Mouse (Mus musculus): Measurements from ENCODE around the gene Tmem116.

The Tmem116 gene

GRCm38 (mm10) chr5:121451644-121452025, at the start of gene Tmem116:
TSS of gene Tmem116 (plus strand) at chr5:121451893.
- peak; percentile 40 for DNase-seq

DNA sequence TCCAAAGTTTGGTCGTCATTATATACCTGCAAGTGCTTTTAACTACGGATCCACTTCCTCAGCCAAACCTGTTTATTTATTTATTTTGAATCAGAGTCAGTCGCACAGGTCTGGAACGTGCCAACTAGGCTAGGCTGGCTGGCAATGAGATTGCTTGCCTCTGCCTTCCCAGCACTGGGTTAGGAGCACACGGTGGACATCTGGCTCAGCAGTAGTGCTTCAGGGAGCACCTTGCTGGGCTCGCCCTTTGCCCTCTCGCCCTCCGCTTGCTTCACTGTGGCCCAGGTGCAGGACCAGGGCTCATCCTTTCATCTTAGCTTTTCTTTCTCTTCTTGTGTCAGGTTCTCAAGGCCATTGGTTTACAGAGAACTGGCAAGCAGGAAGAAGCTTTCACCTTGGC, 43.8 kb upstream of the Tmem116 start:
- no peak for DNase-seq

DNA sequence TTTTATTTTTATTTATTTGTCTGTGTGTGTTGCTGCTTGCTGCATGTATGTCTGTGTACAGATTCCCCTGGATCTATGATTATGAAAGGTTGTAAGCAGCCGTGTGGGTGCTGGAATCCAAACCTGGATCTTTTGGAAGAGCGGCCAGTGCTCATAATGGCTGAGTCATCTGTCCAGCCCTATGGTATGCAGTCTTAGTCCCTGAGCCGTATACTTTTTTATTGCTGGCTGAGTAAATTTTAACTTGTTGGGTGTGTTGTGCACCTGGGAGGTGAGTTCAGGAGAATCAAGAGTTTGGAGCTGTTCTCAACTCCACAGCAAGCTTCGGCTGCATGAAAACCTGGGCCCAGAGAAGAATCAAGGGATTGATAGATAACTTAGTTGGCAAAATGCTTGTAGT, 40.7 kb upstream of the Tmem116 start:
- DNase-seq = no peak

GRCm38 (mm10) chr5:121420721-121421120, 31.0 kb upstream of the Tmem116 start:
- DNase-seq = no peak

DNA sequence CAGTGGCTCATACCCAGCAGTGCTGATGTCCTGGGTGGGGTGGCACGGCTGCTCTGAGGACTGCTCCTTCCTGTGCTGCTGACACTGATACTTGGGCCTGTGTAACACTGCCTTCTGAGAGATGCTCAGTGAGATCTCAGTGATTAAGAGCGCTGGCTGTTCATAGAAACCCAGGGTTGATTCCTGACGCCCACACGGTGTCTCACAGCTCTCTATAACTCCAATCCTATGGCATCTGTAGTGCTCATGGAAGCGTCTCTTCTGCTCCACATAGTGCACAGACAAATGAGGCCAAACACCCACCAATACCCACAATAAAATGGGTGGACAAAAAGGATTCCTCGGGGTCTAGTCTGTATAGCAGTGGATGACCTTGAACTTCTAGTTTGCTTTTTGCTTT, 28.9 kb upstream of the Tmem116 start:
- DNase-seq = no peak

DNA sequence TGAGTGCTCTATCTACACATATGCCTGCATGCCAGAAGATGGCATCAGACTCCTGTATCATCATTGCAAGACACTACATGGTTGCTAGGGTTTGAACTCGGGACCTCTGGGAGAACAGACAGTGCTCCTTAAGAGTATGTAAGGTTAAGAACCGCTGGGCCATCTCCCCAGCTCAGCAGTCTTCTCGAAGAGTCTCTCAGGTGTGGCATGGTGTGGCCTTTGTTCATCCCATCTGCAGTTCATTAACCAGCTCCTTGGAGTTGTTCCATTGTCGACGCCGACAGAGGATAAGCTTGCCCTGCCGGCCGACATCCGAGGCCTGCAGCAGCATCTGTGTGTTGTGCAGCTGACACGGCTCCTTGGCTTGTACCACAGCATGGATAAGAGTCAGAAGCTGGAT, 28.4 kb upstream of the Tmem116 start:
- DNase-seq = no peak

GRCm38 (mm10) chr5:121428954-121429353, 22.7 kb upstream of the Tmem116 start:
- no peak for DNase-seq

DNA sequence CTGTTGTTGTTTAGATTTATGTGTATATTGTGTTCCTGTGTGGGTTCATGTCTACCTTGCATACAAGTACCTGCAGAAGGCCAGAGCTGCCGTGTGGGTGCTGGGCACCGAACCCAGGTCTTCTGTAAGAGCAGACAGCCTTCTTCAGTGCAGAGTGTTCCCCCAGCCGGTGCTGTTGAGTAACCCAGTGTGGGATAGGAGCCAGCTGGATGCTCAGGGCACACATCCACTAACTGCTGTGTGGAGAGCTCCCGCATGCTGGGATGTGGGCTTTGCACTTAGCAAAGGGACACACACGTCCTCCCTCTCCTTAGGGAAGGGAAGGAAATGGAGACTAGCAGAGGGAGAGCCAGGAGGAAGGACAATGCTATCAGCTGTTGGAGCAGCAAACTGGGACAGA, 13.6 kb upstream of the Tmem116 start:
- no peak for DNase-seq

GRCm38 (mm10) chr5:121438756-121439155, 12.9 kb upstream of the Tmem116 start:
- no peak for DNase-seq

DNA sequence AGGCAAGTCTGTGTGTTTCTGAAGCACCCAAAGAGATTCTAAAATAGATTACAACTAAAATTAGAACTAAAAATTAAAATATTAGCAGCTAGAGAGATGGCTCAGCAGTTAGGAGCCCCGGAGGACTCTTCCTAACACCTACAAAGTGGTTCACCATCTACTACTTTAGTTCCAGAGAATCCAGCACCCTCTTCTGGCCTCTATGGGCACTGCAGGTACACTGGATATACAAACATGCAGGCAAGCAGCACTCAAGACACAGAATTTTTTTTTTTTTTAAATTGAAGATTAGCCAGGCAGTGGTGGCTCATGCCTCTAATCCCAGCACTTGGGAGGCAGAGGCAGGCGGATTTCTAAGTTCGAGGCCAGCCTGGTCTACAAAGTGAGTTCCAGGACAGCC, 8.1 kb upstream of the Tmem116 start:
- peak; percentile 61 for DNase-seq

DNA sequence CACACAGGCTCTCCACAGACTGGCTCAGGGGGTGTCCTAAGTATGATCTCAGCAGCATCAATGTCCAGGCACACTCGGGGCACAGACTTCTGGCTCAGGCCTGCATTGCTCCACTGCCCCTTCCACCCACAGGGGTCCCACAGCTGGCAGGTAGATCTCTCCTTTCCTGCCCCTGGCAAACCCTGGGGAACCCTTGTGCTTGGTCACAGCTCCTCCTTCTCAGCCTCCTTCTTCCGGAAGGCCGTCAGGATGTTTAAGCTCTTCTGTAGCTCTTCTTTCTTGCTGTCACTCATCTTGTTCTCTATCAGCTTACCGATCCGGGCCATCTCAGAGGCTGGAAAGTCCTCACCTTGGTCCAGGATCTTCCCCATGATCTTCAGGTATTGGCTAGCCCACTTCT, 6.8 kb upstream of the Tmem116 start:
- no peak for DNase-seq

DNA sequence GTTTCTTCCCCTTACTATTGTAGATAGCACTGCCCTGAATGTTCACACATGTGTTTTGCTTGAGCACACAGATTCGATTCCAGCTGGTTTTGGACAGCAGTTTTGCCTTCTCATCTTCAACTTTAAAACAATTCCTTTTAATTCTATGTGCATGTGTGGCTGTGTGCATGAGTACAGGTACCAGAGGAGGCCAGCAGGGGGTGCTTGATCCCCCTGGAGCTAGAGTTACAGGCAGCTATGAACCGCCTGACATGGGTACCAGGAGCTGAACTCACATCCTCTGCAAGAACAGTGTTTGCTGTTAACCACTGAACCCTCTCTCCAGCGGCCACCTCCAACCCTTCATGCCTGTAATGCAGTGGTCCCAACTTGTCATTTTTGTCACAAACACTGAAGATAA, 3.2 kb upstream of the Tmem116 start:
- peak; percentile 33 for DNase-seq

DNA sequence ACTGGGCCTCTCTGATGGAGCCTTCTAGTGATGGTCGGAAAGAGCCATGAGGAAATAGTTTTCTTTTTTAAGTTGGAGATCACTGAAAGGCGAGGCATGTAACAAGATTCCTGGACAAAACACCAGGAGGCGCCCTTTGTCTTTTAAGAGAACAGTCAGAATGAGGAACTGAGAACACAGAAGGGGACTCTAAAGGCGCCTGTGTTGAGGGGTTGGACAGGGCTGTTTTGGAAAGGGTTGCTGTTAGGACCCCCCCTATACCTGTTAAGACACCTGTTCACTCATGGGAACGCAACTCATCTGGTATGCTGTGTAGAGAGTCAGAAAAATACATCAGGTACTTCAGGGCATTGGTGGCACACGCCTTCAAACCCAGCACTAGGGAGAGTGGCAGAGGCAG, 1.7 kb upstream of the Tmem116 start:
- DNase-seq = peak; percentile 76

DNA sequence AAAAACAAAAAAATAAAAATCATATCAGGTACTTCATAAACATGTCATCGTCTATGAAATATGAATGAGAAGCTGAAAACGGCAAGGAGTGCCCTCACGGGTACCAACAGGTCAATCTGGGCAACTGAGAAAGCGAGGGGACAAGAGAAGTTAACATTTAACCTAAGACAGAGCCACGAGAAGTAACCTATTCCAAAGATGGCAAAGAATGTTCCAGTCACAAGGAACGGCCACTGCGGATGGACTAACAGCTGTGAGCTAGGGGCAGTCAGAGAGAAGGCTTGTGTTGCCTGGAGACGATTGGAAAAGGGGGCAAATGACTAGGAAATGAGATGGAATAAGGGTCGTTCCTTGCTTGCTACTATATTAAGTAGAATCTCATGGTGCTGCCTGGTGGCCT, 1.2 kb upstream of the Tmem116 start:
- DNase-seq = no peak

DNA sequence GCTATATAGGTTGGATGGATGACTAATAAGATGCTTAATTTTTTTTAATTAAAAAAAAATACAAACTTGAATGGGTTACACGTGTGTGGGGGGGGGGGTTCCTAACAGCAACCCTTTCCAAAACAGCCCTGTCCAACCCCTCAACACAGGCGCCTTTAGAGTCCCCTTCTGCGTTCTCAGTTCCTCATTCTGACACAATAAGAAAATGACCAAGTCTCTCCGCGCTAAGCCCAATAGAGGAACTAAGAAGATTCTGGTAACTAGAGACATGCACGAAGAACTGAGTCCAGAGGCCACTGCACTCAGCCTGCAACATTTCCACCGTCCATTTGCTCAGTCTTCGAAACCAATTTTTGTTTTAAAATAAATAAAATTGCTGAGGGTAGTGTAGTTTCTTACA, 490 bp upstream of the Tmem116 start:
- DNase-seq = no peak

DNA sequence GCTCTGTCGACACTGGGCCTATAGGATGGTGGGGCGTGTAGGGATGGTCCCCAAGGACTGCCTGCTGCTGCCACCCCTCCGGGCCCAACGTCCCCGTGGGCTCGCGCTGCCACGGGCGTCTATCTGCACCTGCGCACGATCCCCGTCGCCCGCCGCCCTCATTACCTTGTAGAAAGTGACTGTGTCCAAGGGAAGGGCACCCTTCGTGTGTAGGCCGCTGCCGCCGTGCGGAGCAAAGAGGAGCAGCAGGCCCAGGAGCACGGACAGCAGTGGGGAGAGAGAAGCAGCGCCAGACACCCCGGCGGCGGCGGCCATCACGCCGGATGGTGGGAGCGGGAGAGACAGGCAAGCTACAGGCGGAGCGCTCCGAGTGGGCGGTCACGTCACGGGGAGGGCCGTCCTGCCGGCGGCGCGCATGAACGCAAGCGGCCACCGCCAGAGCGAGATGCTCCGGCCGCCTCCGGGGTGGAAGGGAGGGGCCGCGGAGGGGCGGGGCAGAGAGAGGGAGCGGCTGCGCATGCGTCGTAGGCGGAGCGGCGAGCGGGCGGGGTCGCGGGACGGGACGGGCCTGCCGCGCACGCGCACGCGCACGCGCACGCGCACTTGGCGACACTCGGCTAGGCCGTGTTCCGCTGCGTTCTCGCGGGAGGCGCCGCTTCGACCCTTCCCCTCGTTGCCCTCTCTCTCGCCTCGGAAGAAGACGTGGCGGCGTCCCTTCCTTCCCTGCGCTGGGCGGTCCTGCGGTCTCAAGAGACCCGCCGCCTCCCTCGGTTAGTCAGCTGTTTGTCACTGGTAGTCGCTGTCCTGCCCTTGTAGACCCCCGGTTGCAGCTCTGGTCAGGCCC, 555 bp downstream of the Tmem116 start, which contains the start of gene Erp29:
Erp29 (minus strand) TSS at position 481 of the 844 bp plus-strand sequence.
- DNase-seq = peak; percentile 99

GRCm38 (mm10) chr5:121452906-121453305, 1.2 kb downstream of the Tmem116 start:
- DNase-seq = no peak

- DNase-seq = no peak
Observed at GRCm38 (mm10) chr5:121453743-121454502, 2.2 kb downstream of the Tmem116 start.

GRCm38 (mm10) chr5:121454503-121454782, 2.8 kb downstream of the Tmem116 start:
- no peak for DNase-seq

- no peak for DNase-seq
Observed at GRCm38 (mm10) chr5:121455510-121456265, 4.0 kb downstream of the Tmem116 start.

- DNase-seq = no peak
Observed at GRCm38 (mm10) chr5:121461339-121462170, 9.9 kb downstream of the Tmem116 start.

DNA sequence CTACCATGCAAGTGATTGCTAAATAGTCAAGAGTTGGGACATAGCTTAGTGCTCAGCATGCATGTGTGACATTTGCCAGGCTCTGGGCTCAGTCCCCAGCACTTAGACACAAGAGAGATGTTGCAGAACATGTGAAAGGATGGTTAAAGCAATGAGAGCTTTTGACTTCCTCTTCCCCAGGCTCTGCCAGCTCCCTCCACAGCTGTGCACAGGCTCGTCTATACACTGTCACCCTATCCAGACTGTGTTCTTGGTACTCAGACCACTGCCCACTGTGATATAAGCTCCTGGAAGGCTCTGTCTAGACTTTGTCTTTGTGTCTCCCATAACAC, 10.4 kb downstream of the Tmem116 start:
- no peak for DNase-seq

DNA sequence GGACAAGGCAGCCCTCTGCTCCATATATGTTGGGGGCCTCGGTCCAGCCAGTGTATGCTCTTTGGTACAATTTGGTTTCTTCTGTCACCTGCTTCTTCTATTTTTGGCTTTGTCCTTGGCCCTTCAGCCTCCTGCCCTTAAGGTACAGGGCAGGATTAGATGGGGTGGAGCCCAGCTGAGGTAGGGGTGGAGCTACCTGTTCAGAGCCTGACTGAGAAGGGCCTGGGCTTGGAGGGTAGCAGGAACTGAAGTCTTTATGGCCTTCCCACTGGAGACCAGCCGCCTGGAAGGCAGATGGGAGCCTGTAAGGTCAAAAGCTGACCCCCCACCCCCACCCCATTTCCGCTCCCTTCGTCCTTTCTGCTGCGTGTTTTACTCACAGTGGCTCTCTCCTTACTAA, 11.3 kb downstream of the Tmem116 start:
- no peak for DNase-seq
